Mouse (Mus musculus) thymus, postnatal 4 days (tissue): ENCODE results near the gene Mthfsd.

Source experiments
- DNase-seq: peaks from one replicate; pipeline ENCODE4 v3.0.0; 2021

The Mthfsd gene

DNA sequence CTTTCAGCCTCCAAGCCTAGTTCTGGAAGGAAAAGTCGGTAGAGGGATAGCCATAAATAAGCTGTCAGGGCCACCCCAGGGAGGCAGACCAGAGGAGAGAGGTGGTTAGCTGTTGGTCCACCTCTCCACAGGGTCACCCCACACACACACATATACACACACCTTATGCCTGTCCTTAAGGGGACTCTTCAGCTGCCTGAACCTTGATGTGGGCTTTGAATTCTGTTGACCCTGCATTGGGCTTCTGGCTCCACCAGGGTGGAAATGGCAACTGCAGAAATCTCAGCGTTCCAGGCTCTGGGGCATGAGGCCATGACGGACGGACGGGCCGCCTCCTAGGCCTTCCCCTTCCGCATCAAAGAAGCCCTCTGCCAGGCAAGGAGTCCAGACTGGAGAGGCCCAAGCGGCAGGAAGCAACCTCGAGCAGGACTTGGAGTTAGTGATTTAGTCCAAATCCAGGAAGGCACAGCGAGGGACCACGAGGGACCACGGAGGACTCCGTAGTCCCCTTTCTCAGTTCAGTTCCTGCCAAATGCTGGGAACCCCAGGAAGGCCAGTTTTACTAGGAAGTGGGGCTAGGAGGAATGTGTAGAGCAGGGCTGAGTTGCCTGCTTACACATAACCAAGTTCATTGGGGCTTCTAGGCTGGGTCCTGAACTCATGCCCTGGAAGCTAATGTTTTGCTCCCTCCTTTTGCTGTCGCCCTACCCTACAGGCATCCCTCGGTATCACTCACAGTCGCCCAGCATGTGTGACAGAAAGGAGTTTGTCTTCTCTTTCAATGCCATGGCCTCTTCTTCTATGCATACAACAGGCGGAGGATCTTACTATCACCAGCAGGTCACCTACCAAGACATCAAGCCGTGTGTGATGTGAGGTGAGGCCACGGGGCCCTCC, 21.9 kb downstream of the Mthfsd start:
- DNase-seq = no peak

DNA sequence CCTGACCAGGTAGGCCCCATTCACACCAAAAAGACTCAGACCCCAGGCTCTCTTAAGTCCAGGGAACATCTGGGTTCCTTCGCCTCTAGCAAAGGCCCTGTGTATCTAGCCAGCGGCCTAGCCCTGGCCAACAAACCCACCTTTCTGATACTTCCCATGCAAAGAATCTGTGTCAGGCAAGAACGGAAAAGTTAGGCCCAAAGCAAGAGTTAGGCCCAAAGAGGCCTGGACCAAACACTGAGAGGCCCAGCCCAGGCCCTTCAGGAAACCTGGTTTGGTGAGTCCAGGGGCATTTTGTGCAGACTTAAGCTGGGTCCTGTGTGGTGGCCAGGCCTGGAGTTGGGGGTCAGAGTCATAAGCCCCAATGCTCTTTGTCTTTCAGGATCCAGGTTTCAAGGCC, 22.6 kb downstream of the Mthfsd start:
- DNase-seq = no peak

DNA sequence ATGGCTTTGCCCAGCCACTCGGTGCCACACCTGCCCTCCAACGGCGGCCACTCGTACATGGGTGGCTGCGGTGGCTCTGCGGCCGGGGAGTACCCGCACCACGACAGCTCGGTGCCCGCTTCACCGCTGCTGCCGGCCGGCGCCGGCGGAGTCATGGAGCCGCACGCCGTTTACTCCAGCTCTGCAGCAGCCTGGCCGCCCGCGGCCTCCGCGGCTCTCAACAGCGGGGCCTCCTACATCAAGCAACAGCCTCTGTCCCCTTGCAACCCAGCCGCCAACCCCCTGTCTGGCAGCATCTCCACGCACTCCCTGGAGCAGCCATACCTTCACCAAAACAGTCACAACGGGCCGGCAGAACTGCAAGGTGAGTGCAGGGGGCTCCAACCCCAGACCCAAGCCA, 23.2 kb downstream of the Mthfsd start:
- DNase-seq = no peak

DNA sequence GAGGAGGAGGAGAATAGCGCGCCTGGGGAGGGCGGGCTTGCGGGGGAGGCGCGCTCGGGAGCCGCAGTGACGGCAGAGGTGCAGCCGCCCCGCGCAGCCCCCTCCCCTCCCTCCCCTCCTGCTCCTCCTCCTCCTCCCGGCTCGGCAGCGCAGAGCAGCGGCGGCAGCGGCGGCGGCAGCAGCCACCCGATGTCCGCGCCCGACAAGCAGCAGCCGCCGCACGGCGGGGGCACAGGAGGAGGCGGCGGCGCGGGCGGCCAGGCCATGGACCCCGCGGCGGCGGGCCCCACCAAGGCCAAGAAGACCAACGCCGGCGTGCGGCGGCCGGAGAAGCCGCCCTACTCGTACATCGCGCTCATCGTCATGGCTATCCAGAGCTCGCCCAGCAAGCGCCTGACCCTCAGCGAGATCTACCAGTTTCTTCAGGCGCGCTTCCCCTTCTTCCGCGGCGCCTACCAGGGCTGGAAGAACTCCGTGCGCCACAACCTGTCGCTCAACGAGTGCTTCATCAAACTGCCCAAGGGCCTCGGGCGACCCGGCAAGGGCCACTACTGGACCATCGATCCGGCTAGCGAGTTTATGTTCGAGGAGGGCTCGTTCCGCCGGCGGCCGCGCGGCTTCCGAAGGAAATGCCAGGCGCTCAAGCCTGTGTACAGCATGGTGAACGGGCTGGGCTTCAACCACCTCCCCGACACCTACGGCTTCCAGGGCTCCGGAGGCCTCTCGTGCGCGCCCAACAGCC, 23.8 kb downstream of the Mthfsd start, which contains the start of gene Foxf1:
TSS of gene Foxf1 (plus strand) at position 177 of the 742 bp plus-strand sequence.
- no peak for DNase-seq

DNA sequence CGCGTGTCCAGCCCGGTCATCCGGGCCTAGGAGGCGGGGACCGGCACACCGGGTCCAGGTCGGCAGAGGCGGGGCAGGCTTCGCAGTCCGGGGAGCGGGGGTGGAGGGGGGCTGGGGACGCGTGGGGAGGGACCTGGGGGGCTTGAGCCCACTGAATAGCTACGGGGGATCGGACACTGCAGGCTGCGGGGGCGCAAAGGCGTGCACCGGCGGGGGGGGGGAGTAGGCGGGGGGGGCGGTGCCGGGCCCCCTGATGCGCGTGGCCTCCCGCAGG, 24.3 kb downstream of the Mthfsd start:
- no peak for DNase-seq

DNA sequence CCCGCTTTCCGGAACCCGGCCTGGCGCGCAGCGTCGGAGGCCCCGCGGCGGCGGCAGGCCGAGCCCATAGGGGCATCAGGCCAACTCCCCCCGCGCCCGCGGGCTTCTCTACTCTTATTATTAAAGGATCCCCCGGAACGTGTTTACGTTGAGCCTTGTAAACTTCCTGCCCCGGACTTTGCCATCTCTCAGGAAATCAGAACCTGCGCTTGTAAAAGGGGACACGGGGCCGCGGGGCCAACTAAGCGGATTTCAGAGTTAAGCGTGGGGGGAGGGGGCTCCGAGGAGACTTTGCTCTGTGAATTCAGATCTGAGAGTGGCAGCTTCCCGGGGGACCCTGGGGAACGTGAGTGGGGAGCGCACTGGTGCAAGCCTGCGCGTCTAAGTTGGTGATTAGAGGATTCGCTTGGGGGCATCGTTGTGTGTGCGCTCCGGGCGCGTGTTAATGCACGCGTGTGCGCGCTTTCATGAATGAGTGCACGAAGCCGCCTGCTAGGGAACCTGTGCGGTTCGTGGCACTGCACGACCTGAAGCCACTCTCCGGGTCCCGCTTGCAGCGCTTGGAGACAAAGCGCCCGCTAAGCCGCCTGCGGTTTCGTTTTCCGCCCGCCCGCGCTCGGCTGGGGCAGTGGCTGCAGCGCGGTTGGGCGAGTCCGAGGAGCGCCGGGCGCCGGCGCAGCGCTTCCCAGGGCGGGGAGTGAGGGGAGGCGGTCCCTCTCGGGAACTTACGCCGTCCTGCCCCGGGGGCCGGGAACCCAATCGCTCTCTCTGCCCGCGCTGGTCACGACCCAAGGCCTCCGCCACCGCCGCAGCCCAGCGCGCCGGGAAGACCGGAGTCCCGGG, 24.9 kb downstream of the Mthfsd start:
- DNase-seq = peak; percentile 41

DNA sequence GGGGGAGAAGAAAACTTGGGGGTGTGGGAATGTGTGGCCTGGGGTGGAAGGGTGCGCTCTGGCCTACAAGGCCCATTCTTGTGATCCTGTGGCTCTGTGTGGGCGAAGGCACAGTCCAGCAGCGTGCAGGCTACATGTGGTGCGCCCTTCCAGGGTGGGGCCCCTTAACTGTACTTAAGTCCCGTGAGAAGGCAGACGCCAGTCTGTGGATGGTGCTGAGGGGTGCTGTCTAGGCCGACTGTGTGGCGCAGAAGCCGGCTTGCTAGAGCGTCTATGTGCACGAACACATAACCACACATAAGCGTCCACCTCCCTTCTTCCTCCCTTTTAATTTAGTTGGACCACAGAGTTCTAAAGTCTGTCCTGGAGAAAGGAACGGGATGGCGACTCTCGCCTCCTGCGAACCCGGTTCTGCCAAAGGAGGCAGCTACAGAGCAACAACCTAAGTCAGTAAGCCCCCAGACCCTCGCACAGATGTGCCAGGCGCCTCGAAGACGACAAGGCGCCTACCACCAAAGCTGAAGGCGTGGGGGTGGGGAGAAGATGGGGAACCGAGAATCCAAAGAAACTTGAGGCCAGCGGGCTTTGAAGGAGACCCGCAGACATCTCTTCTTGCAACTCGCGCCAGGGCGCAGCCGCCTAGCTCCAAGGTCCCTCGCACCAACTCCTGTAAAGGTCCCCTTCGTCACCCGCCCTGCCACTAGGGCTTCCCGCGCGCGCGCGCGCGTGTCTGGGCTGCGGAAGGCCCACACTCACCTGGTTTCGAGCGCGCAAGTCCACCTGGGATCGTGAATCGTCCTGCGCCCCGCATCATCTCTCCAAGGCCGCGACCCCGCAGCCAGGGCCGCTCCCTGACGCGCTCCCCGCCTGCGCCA, 25.7 kb downstream of the Mthfsd start:
- DNase-seq = no peak

DNA sequence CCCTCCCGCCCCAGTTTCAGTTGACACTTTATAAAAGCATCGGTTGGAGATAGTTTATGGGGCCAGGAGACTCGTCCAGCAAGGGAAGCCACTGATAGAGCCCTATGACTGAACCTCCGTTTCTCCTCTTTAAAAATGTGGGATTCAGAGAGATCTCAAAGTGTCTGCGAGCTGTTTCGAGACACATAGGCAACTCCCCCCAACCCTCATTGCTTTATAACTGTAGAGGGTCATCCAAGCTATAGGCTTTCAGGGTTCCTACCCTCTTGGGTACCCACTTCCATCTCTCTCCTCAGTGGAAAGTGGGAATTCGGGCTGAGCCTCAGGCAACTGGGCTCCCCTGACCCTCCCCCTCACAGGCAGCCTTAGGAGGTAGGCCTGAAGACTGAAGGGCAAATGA, 26.8 kb downstream of the Mthfsd start:
- no peak for DNase-seq

DNA sequence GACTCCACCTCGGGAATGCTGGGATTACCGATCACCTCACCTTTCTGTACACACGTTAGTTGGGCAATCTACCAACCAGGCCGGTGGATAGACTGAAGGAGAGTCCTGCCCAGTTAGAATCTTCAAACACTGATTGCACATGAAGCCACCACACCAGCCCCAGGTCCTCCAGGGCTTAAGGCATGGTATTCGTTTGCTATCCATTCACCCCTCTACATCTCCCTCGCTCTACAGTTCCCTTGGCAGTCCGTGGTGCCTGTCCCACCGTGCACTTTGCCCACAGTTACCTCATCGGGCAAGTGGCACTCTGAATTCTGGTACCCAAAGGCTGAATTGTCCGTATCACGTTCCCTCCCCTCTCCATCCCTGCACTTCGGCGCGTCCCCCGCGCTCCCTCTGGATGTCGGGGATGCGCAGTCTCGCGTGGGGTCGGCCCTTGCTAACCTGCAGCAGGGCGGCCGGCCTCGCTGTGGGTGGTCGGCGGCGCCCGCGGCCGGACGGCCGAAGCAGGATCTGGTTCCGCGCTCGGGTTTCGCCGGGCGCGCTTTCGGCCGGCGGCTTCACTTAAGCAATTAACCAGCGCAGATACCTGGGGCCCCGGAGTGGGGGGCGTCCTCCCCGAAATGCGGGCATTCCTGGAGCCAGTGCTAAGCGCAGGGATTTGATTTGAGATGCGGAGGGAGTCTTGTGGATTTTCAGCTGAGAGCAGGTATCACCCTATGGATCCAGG, 27.7 kb downstream of the Mthfsd start:
- DNase-seq = no peak

DNA sequence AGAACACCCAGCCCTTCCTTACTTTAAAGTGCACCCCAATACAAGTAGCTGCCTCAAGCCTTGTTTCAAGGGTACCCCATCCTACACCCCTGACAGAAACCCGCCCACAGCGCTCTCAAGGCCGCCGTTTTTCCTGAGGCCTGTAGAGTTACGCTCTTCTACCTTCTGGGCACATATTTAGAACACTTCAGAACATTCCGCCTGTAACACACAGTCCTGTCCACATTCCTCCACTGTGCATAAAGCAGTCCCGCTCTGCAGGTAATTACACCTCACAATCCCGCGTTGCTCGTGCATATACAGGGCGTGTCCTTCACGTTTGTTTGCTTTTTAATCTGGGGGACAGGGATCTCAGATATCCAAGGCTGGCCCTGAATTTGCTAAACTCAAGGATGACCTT, 28.2 kb downstream of the Mthfsd start:
- no peak for DNase-seq

DNA sequence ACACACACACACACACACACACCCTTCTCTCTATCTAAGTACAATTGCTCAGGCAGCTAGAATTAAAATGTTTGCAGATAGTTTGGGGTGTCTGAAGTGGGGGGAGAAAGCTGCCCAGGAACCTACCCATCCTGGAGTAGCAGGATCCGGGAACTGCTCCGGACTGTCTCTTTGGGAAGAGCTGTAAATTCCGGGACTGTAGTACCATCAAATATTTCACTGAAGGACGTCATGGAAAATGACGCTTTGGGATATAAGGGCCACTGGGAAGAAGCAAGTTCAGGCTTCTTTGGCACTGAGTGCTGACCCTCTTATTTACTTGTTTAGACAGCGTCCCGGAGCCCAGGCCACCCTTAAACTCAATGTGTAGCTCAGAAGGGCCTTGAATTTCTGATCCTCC, 29.0 kb downstream of the Mthfsd start:
- no peak for DNase-seq

DNA sequence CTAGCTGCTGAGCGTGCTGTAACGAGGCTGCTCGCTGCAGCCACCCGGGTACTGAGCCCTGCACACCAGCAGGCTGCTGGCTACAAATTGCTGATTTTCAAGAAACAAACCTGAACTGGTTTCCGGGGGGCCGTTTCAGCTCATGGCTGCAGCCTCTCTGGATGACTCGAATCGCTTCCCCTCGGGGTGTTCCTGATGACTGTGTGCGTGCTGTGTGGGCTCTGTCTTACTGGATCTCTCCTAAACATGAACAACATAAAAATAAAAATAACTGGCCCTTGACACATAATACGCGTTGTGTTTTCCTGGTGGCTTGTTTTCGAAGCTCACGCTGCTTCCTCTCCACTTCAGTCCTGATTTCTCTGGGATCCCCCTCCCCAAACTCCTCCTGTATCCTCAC, 29.5 kb downstream of the Mthfsd start:
- no peak for DNase-seq

DNA sequence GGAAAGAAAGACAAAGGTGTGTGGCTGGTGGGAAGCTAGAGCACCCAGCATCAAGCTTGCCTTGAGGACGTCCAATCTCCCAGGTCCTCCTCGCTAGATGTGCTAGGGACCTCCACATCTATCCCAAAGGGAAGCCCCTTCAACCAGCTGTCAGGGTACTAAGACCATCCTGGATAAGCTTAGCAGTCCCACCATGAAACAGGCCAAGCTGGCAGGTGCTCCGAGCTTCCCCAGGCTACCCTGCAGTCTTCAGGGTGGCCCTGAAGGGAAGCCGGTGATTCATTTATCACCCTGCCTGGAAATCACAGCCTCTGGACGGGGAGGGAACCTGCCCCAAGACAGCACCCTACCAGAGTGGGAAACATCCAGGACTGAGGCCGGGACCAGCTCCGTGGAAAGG, 31.6 kb downstream of the Mthfsd start:
- no peak for DNase-seq

DNA sequence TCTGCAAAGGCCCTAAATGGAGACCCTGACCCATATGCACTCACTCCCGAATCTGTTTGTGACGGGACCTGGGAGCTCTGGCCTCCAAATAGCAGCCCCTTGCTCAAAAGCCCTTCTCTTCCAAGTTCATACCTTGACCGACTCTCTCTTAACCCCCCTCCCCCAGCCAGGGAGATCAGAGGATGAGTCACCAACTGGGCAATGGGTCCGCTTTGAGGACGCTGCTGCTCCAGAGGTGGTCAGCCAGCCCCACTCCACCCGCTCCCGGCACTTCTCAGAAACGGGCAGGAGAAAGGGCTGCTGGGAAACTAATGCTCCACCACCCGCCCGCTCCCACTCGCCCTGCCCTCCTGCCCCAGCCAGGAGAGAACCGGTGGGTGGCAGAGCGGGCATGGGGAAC, 32.3 kb downstream of the Mthfsd start:
- DNase-seq = no peak

DNA sequence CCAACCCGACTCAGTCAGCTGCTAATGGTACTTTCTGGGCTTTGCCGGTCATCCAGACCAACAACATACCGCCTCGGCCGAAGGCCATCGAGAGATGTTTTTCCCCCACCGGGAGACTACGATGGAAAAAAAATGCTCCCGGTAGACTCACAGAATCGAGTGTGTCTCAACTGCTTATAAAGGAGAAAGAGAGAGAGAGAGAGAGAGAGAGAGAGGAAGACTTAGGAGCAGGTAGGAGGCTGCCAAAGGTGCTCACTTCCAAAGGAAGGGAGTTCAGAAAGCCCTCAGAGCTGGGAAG, 33.4 kb downstream of the Mthfsd start:
- no peak for DNase-seq

DNA sequence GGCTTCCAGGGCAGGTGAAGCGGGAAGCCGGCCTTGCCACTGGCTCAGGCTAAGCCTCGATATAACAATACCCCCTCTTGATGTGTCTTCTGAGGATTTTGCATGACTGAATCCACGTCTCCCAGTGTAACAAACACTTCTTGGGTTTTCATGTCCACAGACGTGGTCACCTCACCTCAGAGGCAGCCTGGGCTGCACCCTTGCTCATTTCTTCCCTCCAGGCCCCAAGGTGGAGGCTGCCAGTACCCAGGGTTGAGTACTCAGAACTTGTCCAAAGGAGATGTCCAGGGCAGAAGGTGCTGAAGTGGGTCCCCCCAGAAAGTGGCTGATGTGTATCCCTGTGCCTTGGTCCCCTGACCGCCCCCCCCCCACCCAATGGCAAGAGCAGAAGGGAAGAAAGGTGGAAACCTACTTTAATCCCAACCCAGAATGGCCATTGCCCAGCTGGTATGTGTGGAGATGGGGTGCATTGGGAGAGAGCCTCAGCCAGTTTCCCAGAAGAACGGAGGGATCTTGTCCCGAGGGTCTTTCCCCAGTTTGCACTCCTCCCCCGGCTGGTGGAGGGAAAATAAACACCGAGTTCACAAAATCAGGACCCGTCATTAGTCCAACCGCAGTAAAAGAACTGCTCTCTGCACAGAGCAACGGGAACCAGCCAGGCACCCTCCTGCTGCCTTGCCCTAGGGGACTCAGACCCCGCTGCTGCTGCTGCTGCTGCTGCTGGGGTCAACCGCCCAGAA, 33.9 kb downstream of the Mthfsd start:
- DNase-seq = no peak

DNA sequence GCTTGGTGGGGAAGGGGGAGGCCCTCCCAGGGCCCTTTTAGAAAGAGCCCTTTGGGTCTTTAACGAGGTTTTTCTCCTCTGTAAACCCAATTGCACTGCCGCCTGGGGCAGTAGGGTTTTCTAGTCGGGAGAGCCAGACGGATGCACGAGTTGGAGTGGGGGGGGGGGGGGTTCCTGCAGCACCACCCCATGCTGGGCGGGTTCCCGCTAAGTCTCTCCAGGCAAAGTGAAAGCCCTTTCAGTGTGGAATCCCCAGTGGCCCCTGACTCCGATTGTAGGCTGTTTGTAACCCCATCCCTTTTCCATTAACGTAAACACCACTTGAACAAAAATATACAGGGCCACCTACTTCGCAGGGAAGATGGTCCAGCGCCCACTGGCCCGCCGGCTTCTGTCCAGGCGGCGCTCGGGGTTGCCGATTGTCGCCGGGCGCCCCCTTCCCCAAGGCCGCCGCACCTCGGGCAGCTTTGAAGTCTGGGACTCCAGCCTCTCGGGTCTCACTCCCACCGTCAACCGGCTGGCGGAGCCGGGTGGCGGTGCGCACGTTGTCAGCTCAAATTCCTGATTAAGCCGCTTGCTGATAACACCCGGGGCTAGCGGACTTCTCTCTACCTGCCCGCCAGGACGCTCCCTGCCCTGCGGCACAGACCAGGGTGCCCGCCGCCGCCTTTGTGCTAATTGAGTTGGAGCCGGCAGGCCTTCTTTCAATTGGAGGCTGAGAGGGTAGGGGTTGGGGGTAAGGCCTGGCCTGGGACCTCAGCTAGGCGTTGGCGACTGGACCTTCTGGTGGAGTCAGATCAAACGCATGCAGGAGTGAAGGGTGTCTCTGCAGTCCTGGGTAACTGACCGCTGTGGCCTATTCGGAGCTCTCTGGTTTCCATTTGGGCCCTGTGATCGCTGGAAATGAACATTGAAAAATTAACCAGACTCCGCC, 34.8 kb downstream of the Mthfsd start:
- no peak for DNase-seq

DNA sequence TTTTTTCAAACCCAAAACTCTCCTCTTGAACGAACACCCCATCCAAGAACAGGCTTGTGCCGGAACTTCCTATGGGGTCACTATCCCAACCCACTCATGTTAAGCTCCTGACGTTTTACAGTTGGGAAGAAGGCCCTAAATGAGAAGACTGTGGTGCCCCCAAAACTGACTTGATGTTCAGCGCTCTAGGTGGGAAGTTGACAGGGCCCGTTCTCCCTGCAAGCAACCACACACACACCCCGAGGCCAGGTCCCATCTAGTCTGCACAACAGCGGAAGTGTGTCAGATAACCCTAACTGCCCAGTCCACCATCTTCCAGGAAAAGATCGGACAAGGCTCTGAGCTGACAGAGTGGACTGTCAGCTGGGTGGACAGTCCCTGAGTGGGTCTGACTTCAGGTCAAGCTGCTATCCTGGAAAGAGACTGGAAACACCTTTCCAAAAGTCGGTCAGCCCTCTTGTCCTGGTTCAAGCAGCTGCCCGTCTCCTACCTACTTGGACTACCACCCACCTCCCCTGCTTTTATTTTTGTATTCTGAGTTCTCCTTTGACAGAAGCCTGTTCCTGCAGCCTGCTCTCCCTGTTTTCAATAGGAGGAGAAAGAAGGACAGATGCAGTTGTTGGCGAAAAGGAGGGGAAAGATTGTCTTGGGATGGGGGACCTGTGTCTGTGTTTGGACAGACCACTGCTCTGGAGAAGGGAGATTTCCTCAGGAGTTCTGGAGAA, 35.6 kb downstream of the Mthfsd start:
- DNase-seq = no peak

DNA sequence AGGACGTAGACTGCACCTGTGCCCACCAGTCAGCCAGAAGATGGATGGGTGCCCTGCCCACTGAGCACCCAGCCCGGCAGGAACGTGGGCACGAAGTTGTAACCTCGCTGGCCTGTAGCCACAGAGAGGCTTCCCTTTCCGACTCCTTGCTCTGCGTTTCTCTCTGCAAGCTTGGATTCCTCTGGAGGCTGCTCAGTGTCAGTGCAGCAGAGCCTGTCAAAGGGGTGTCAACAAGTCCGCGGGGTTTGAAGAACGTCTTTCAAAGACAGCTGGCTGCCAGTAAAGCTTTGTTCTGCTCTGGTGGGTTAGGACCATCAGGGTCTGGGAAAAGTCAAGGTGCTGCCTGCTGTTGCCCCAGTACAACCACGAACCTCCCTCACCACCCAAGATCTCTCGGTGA, 36.7 kb downstream of the Mthfsd start:
- no peak for DNase-seq

DNA sequence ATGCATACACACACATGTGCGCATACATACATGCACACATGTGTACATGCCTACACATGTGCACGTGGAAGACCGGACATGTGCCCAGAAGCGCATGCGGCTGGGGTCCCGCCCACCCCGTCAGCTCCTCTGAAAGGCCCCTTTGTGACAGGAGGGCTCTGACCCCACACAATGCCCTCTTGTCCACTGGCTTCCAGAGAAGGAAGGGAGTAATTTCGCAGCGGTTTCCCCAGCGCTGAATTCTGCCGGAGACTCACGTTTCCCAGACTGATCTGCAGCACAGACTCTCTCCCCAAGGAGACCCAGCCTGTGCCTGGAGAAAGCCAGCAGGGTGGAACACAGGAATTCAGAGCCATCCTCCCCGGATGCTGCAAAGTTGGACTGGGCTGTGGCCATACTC, 44.5 kb downstream of the Mthfsd start:
- no peak for DNase-seq
